Mouse (Mus musculus): ENCODE data around the gene Kremen2.

DNA sequence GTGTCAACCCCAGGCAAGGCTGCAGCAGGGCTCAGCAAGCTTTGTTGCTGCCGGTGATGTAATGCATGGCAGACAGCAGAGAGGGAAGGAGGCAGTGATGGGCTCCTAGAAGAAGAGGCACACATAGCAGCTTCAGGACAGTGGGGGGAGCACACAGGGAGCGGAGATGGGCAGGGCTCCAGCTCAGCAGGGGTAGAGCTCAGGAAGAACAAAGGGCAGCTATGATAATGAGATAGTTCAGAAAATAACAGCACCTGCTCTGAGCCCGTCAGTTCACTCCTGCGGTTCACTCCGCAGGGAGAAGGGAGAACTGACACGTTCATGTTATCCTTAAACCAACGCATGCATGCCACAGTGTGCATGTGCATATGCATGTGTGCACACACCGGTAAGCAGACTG lies 13.2 kb upstream of the Kremen2 start:
- TF ChIP-seq CTCF (IDR thresholded peaks at IDR 0.05; ENCODE audit: low read depth) (no peak), EP300 (IDR thresholded peaks at IDR 0.05; ENCODE audit: low read depth) (no peak)
